Mouse (Mus musculus) stomach, embryonic 14.5 days (tissue): ENCODE data around the gene Tmem175. TPM values are rescaled to one million over a fixed set of nuclear protein-coding genes. Genes with fewer than 3 reads are reported as not detected.

Experiments used
- ATAC-seq: fragments of 200-750 bp; cut with Nextera tagmentation; 2 replicates; pipeline ENCODE4 v1.8.0; 2017; ENCODE audit warnings: low read depth, moderate TSS enrichment; ENCODE audit not compliant: insufficient number of reproducible peaks, insufficient read depth, low FRiP score
- H3K27ac ChIP-seq: fragments of 300-500 bp; sonication (generic); 2 replicates; pipeline ENCODE4 v1.5.1; 2014; ENCODE audit warnings: mild to moderate bottlenecking, low read length, moderate library complexity, mixed read lengths
- H3K27me3 ChIP-seq: fragments of 300-500 bp; sonication (generic); 2 replicates; pipeline ENCODE4 v1.6.1; 2014; ENCODE audit warnings: low read length, control low read depth, mixed read lengths; ENCODE audit not compliant: control insufficient read depth, insufficient read depth
- H3K36me3 ChIP-seq: fragments of 300-500 bp; sonication (generic); 2 replicates; pipeline ENCODE4 v1.6.1; 2014; ENCODE audit warnings: mild to moderate bottlenecking, control low read depth, low read length, moderate library complexity, mixed read lengths; ENCODE audit not compliant: control insufficient read depth, insufficient read depth
- H3K4me1 ChIP-seq: fragments of 300-500 bp; sonication (generic); 2 replicates; pipeline ENCODE4 v1.6.1; 2014; ENCODE audit warnings: low read length, control low read depth, mixed read lengths; ENCODE audit not compliant: control insufficient read depth, insufficient read depth
- H3K4me2 ChIP-seq: fragments of 300-500 bp; sonication (generic); replicated peaks from 2 replicates; pipeline ENCODE4 v1.6.1; 2014; ENCODE audit warnings: low read depth, low read length, control low read depth
- H3K4me3 ChIP-seq: fragments of 300-500 bp; sonication (generic); 2 replicates; pipeline ENCODE4 v1.5.1; 2014; ENCODE audit warnings: low read depth, low read length, control low read depth
- H3K9ac ChIP-seq: fragments of 300-500 bp; sonication (generic); replicated peaks from 2 replicates; pipeline ENCODE4 v1.6.1; 2014; ENCODE audit warnings: low read depth, mild to moderate bottlenecking, control low read depth, low read length, moderate library complexity, mixed read lengths
- H3K9me3 ChIP-seq: fragments of 300-500 bp; sonication (generic); 2 replicates; pipeline ENCODE4 v1.6.1; 2016; ENCODE audit warnings: low read depth, low read length, control low read depth; ENCODE audit not compliant: control insufficient read depth
- WGBS: fragments of 180-500 bp; shearing (Covaris S2); extraction: QIAGEN DNeasy Blood & Tissue Kit; methylation state at CpG from one replicate; pipeline ENCODE4 v1.1.7; 2014; 5-methylcytosine and 5-hydroxymethylcytosine counted together
- polyA plus RNA-seq: library from polyadenylated mRNA; unstranded; fragments of >200 nt; fragmentation: Nextera tagmentation; extraction: Ambion mirVana; gene quantifications from 2 replicates; pipeline ENCODE4 v1.2.1, GENCODE M21; 2014

The Tmem175 gene
- polyA plus RNA-seq, 1 experiment from 2014 or later: 35.2 TPM

- peak; percentile 77 for ATAC-seq
- Histone ChIP-seq H3K4me2 (peak overlapping the region; percentile 61), H3K4me3 (peak overlapping the region; percentile 31), H3K36me3 (no peaks in the 10 kb centered on the region), H3K4me1 (peaks cover 9% of the 10 kb centered on the region; the same call in 1 of the 2 replicates), H3K27ac (peak overlapping the region; percentile 67), H3K9ac (peak overlapping the region; percentile 14; the same call in 1 of the 2 replicates), H3K9me3 (no peaks in the 10 kb centered on the region), H3K27me3 (no peaks in the 10 kb centered on the region)
- 5% methylated on average over 25 of the region's 25 CpGs for WGBS
These were observed 48.2 kb downstream of the Tmem175 start for GRCm38 (mm10) chr5:108677605-108678295.

DNA sequence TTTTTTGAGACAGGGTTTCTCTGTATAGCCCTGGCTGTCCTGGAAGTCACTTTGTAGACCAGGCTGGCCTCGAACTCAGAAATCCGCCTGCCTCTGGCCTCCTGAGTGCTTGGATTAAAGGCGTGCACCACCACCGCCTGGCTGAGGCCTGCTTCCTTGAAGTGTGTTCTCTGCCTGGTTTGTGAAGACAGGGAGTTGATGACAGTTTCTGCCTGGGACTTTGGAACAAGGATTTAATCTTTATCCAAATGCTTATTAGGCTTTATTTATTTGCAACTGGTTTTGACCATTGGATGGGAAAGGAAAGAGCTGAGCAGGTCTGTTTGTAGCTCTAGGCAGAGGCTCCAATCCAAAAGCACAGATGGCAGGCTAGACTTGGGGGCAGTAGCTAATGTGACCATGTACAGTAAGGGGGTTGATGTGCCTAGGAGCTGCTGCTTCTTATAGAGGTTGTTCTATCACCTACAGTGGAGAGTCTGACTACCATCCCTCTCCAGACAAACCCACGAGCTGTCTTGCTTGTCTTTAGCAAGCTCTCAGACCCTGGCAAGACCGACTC lies 48.8 kb downstream of the Tmem175 start:
- Histone ChIP-seq H3K4me1 (peaks cover 9% of the 10 kb centered on the region; the same call in 1 of the 2 replicates), H3K4me2 (no peak overlapping the region), H3K27ac (no peak overlapping the region), H3K36me3 (peaks cover 4% of the 10 kb centered on the region; the same call in 1 of the 2 replicates), H3K9me3 (no peaks in the 10 kb centered on the region), H3K4me3 (no peak overlapping the region), H3K9ac (no peak overlapping the region), H3K27me3 (no peaks in the 10 kb centered on the region)
- 87% methylated on average over 6 of the region's 6 CpGs for WGBS
- ATAC-seq: no peak

DNA sequence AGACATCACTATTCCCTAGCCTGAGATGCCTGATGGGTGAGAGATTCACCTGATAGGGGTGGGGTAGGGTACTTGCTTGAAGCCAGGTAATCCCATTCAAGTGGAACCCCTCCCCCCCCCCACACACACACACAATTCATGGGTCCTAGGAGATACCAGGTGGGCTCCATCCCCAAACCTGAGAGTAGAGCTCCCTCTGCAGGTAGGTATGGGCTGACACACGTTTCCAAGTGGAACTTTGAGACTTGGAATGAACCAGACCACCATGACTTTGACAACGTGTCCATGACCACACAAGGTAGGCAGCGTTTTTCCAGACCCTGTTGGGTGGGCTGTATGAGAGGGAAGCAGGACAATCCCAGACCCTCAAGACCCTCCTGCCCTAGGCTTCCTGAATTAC lies 50.3 kb downstream of the Tmem175 start:
- no peak for ATAC-seq
- Histone ChIP-seq H3K4me3 (no peak overlapping the region), H3K27me3 (no peaks in the 10 kb centered on the region), H3K9me3 (no peaks in the 10 kb centered on the region), H3K4me1 (peaks cover 9% of the 10 kb centered on the region; the same call in 1 of the 2 replicates), H3K36me3 (peaks cover 4% of the 10 kb centered on the region; the same call in 1 of the 2 replicates), H3K4me2 (no peak overlapping the region), H3K27ac (no peak overlapping the region), H3K9ac (no peak overlapping the region)
- 51% methylated on average over 3 of the region's 3 CpGs for WGBS

DNA sequence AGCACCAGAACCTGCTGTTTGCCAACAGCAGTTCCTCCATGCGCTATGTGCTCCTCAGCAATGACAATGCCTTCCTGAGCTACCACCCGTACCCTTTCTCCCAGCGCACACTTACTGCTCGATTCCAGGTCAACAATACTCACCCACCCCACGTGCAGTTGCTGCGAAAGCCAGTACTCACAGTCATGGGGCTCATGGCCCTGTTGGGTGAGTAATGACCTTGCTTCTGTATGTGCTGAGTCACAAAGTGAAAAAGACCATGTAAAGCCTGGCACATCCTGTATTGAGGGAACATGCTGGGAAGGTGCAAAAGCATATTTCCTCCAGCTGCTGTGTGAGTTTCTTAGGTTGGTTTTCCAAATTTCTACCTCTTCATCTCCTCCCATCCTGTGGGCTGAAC lies 51.3 kb downstream of the Tmem175 start:
- no peak for ATAC-seq
- no peak overlapping the region for H3K4me3 ChIP-seq
- peaks cover 9% of the 10 kb centered on the region; the same call in 1 of the 2 replicates for H3K4me1 ChIP-seq
- no peak overlapping the region for H3K4me2 ChIP-seq
- no peaks in the 10 kb centered on the region for H3K27me3 ChIP-seq
- H3K27ac ChIP-seq: no peak overlapping the region
- WGBS: 89% methylated on average over 6 of the region's 6 CpGs
- H3K9ac ChIP-seq: no peak overlapping the region
- H3K36me3 ChIP-seq: peaks cover 4% of the 10 kb centered on the region; the same call in 1 of the 2 replicates
- no peaks in the 10 kb centered on the region for H3K9me3 ChIP-seq

GRCm38 (mm10) chr5:108689091-108689490 lies 59.5 kb downstream of the Tmem175 start:
- H3K4me2 ChIP-seq: no peak overlapping the region
- no peak for ATAC-seq
- no peak overlapping the region for H3K27ac ChIP-seq
- H3K27me3 ChIP-seq: no peaks in the 10 kb centered on the region
- WGBS: 72% methylated on average over 5 of the region's 5 CpGs
- H3K9ac ChIP-seq: no peak overlapping the region
- no peak overlapping the region for H3K4me3 ChIP-seq
- H3K4me1 ChIP-seq: 0 out of 2 replicates have a peak, but pooled peaks cover 9% of the 10 kb centered on the region
- no peaks in the 10 kb centered on the region for H3K9me3 ChIP-seq
- H3K36me3 ChIP-seq: no peaks in the 10 kb centered on the region

DNA sequence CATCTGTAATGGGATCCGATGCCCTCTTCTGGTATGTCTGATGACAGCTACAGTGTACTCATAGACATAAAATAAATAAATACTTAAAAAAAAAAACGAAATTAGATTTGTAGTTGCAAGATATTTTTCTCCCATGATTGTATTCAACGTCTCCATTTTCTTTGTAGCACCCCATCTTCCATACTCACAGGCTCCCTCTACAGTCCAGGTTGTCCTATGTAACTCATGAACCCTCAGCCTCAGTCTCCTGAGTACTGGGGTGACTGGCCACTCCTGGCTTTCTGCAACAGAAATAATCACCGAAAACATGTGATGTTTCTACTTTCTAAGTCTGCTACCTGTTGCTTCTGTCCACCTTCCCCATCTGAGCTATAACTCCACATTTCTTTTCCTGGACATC lies 61.6 kb downstream of the Tmem175 start:
- no peak for ATAC-seq
- WGBS: 67% methylated on average over 4 of the region's 4 CpGs
- no peak overlapping the region for H3K9ac ChIP-seq

GRCm38 (mm10) chr5:108692271-108692670 lies 62.7 kb downstream of the Tmem175 start, which contains the start of gene Fgfrl1:
Gene Fgfrl1, plus strand, starts transcription at chr5:108692382.
- Histone ChIP-seq H3K9ac (no peak within 1 kb of the TSS), H3K27me3 (no peaks in the 10 kb centered on the region), H3K4me2 (peak within 1 kb of the TSS; percentile 48), H3K9me3 (no peaks in the 10 kb centered on the region), H3K4me1 (peaks cover 30% of the 10 kb centered on the region; the same call in 1 of the 2 replicates), H3K4me3 (peak within 1 kb of the TSS; percentile 77), H3K36me3 (no peaks in the 10 kb centered on the region), H3K27ac (no peak within 1 kb of the TSS)
- ATAC-seq: no peak
- 3% methylated on average over 18 of the region's 18 CpGs for WGBS

More for the DNA sequence above, 61.6 kb downstream of the Tmem175 start:
- Histone ChIP-seq H3K4me2 (no peak overlapping the region), H3K4me3 (no peak overlapping the region), H3K36me3 (no peaks in the 10 kb centered on the region), H3K9me3 (no peaks in the 10 kb centered on the region), H3K27me3 (no peaks in the 10 kb centered on the region), H3K27ac (no peak overlapping the region), H3K4me1 (peaks cover 20% of the 10 kb centered on the region; the same call in 1 of the 2 replicates)

DNA sequence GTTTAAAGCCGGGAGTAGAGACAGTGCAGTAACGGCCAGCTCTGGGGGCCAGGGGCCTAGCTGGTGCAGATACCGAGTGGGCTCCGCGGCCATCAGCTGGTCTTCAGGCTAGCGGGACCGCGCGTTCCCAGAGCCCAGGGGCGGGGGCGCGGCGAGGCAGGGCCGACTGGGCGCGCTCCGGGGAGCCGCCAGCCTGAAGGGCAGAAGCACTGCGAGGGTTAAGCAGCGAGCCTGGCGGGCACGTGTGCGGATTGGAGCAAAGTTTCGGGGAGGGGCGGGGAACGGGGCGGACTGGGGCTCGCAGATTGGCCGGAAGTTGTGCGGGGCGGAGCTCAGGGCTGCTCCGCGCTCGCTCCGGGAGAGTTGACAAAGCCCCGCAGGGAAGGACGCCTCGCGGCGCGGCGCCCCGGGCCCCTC lies 64.3 kb downstream of the Tmem175 start:
- H3K4me1 ChIP-seq: peaks cover 36% of the 10 kb centered on the region; the same call in 1 of the 2 replicates
- peak overlapping the region; percentile 81 for H3K9ac ChIP-seq
- H3K27ac ChIP-seq: no peak overlapping the region
- H3K27me3 ChIP-seq: no peaks in the 10 kb centered on the region
- no peaks in the 10 kb centered on the region for H3K9me3 ChIP-seq
- H3K4me2 ChIP-seq: peak overlapping the region; percentile 76
- 1% methylated on average over 38 of the region's 43 CpGs for WGBS
- H3K4me3 ChIP-seq: peak overlapping the region; percentile 77
- peak; percentile 95 for ATAC-seq
- H3K36me3 ChIP-seq: no peaks in the 10 kb centered on the region
